Comparison of ENCODE assay signal across 15 mouse cellular contexts in the genomic region with DNA sequence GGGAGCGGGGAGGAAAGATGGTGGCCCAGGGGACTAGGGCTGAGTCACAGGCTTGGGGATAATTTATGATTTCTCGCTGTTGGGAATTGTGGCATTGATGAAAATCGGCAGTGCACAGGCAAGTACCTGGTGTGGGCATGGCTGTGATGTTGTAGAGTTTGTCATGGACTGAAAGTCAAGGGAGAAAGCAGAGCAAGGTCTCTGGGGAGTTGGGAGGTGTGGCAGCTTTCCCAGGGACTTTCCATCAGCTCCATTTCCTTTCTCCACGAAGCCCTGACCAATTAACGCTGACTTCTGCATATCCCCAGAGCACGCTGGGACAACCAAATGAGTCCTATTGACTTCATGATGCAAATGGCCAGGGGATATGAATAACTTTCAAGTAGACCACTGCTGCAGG.
DNase-seq lines count a peak whose midpoint lies in the region; ATAC-seq lines count a peak whose summit lies in the region.
"Had no signal": no experiment of that assay in that cellular context is flagged by ENCODE, and none has a peak within 500 bp of the region (broad histone marks: within the 10 kb centered on the region; RNA-seq: fewer than 3 reads in every experiment).

No protein-coding gene starts in this region.

- peaks cover 10% of the 10 kb centered on the region for H3K4me1 ChIP-seq in kidney, embryonic 16.5 days (ENCODE audit: insufficient read depth, low read length)
- H3K4me1 ChIP-seq: forebrain, embryonic 13.5 days had no signal

- DNase-seq in adrenal gland, postnatal 14 days = peak; percentile 22
- no peak for DNase-seq in adrenal gland, postnatal 4 days (ENCODE audit: low spot score in 2 of 2)
- DNase-seq in kidney, postnatal 10 days = peak; percentile 45
- peak; percentile 23 for DNase-seq in gastrocnemius, postnatal 14 days
- peak; percentile 18 to 52 for DNase-seq in kidney, postnatal 36 days
- DNase-seq in spleen, postnatal 4 days (ENCODE audit: low spot score in 2 of 2) = no peak
- DNase-seq in left cerebral cortex, adult 9 months (ENCODE audit: low spot score in 2 of 2) = no peak
- DNase-seq: cerebellum, adult 11 months; cerebellum, postnatal 36 days had no signal

- H3K4me2 ChIP-seq in kidney, embryonic 16.5 days (replicated peaks; ENCODE audit: low read depth, low read length) = no peak overlapping the region
- H3K4me2 ChIP-seq: embryonic facial prominence, embryonic 13.5 days; forebrain, embryonic 13.5 days; heart, embryonic 13.5 days; hindbrain, embryonic 15.5 days; limb, embryonic 13.5 days had no signal

- no peaks in the 10 kb centered on the region for H3K36me3 ChIP-seq in kidney, embryonic 16.5 days (ENCODE audit: insufficient read depth, low read length)
- H3K36me3 ChIP-seq: embryonic facial prominence, embryonic 13.5 days; heart, embryonic 13.5 days; hindbrain, embryonic 15.5 days; limb, embryonic 13.5 days had no signal

- no peak overlapping the region for H3K27ac ChIP-seq in kidney, embryonic 16.5 days (ENCODE audit: low read length)
- H3K27ac ChIP-seq: embryonic facial prominence, embryonic 13.5 days; forebrain, embryonic 13.5 days; heart, embryonic 13.5 days; hindbrain, embryonic 15.5 days; limb, embryonic 13.5 days had no signal

- WGBS in kidney, embryonic 16.5 days = 73% methylated on average over 6 of the region's 6 CpGs

- no peak overlapping the region for H3K9ac ChIP-seq in kidney, embryonic 16.5 days (replicated peaks; ENCODE audit: low read length)
- H3K9ac ChIP-seq: embryonic facial prominence, embryonic 13.5 days; forebrain, embryonic 13.5 days; heart, embryonic 13.5 days; hindbrain, embryonic 15.5 days; limb, embryonic 13.5 days had no signal

- no peak for ATAC-seq in kidney, embryonic 16.5 days (ENCODE audit: low FRiP score, low TSS enrichment)
- ATAC-seq: forebrain, embryonic 13.5 days had no signal

- no peaks in the 10 kb centered on the region for H3K27me3 ChIP-seq in kidney, embryonic 16.5 days (ENCODE audit: insufficient read depth, low read length)
- H3K27me3 ChIP-seq: embryonic facial prominence, embryonic 13.5 days; forebrain, embryonic 13.5 days; heart, embryonic 13.5 days; hindbrain, embryonic 15.5 days had no signal

- H3K4me3 ChIP-seq in kidney, embryonic 16.5 days (ENCODE audit: low read length) = no peak overlapping the region
- H3K4me3 ChIP-seq: embryonic facial prominence, embryonic 13.5 days; forebrain, embryonic 13.5 days; heart, embryonic 13.5 days; hindbrain, embryonic 15.5 days; limb, embryonic 13.5 days had no signal

- no peaks in the 10 kb centered on the region for H3K9me3 ChIP-seq in kidney, embryonic 16.5 days (ENCODE audit: low read length)
- H3K9me3 ChIP-seq: embryonic facial prominence, embryonic 13.5 days; forebrain, embryonic 13.5 days; heart, embryonic 13.5 days; hindbrain, embryonic 15.5 days; limb, embryonic 13.5 days had no signal

- intact Hi-C loops in gastrocnemius, postnatal 14 days (cut with DNase I; ENCODE audit: low total_unique reads) = no loop called here

Comparison
In these comparisons a context has a peak if more than half of its experiments do, and no peak if none do; other contexts are left out.
1. DNase-seq: peak in adrenal gland, postnatal 14 days (single experiment), kidney, postnatal 10 days (single experiment), gastrocnemius, postnatal 14 days (single experiment) and kidney, postnatal 36 days (2 of 2); none in adrenal gland, postnatal 4 days (0 of 2), spleen, postnatal 4 days (0 of 2) and left cerebral cortex, adult 9 months (0 of 2).